Mouse (Mus musculus): Measurements from ENCODE around the gene Reg3b. TPM values are rescaled to one million over a fixed set of nuclear protein-coding genes. Genes with fewer than 3 reads are reported as not detected.

Gene Reg3b
- not detected for polyA plus RNA-seq (2014; fragmentation: Illumina TruSeq; extraction: RNeasy Lipid Tissue Mini Kit (QIAGEN cat#74804); ENCODE audit: low read depth, low replicate concordance)

GRCm38 (mm10) chr6:78370357-78370756 is at the start of gene Reg3b:
Gene Reg3b (plus strand): TSS chr6:78370657.

GRCm38 (mm10) chr6:78378765-78379164 is 8.3 kb downstream of the Reg3b start, which contains the start of gene Reg3d:
Gene Reg3d (minus strand): TSS chr6:78378865.

GRCm38 (mm10) chr6:78380409-78380808 is 10.0 kb downstream of the Reg3b start, which contains the start of gene Reg3a:
Gene Reg3a (plus strand): TSS chr6:78380709.

GRCm38 (mm10) chr6:78395323-78395722 is 24.9 kb downstream of the Reg3b start, which contains the start of gene Reg2:
Gene Reg2 (plus strand): TSS chr6:78395623.

GRCm38 (mm10) chr6:78422411-78422810 is 52.0 kb downstream of the Reg3b start, which contains the start of gene Reg1:
Gene Reg1 (plus strand): TSS chr6:78422711.

Other genes starting within 250 kb of the Reg3b start
- gene Reg3d, start 8.2 kb downstream of the Reg3b start, polyA plus RNA-seq (2014; fragmentation: Illumina TruSeq; extraction: RNeasy Lipid Tissue Mini Kit (QIAGEN cat#74804); ENCODE audit: low read depth, low replicate concordance) = 0.48 TPM
- gene Reg3a, start 10.1 kb downstream of the Reg3b start, polyA plus RNA-seq (2014; fragmentation: Illumina TruSeq; extraction: RNeasy Lipid Tissue Mini Kit (QIAGEN cat#74804); ENCODE audit: low read depth, low replicate concordance) = not detected
- gene Reg2, start 25.0 kb downstream of the Reg3b start, polyA plus RNA-seq (2014; fragmentation: Illumina TruSeq; extraction: RNeasy Lipid Tissue Mini Kit (QIAGEN cat#74804); ENCODE audit: low read depth, low replicate concordance) = not detected
- gene Reg1, start 52.1 kb downstream of the Reg3b start, polyA plus RNA-seq (2014; fragmentation: Illumina TruSeq; extraction: RNeasy Lipid Tissue Mini Kit (QIAGEN cat#74804); ENCODE audit: low read depth, low replicate concordance) = 2.0 TPM
- 0.62 TPM for gene Reg3g, start 98.2 kb downstream of the Reg3b start, polyA plus RNA-seq (2014; fragmentation: Illumina TruSeq; extraction: RNeasy Lipid Tissue Mini Kit (QIAGEN cat#74804); ENCODE audit: low read depth, low replicate concordance)